Mouse (Mus musculus) midbrain, embryonic 15.5 days (tissue): ENCODE results near the gene Actb. TPM values are rescaled to one million over a fixed set of nuclear protein-coding genes. Genes with fewer than 3 reads are reported as not detected.
"Not testable (repeated sequence)": the region's sequence is repeated elsewhere in the genome, so short reads cannot be mapped to it uniquely, and the experiment has no call there.

Source experiments
- ATAC-seq: fragments of 200-750 bp; cut with Nextera tagmentation; replicated peaks from 2 replicates; pipeline ENCODE4 v1.8.0; 2017; ENCODE audit warnings: moderate TSS enrichment
- H3K27ac ChIP-seq: fragments of 300-500 bp; sonication (generic); 2 replicates; pipeline ENCODE4 v1.5.1; 2015; ENCODE audit warnings: mild to moderate bottlenecking, inconsistent platforms
- H3K27me3 ChIP-seq: fragments of 300-500 bp; sonication (generic); replicated peaks from 2 replicates; pipeline ENCODE4 v1.6.1; 2015; ENCODE audit warnings: inconsistent platforms
- H3K36me3 ChIP-seq: fragments of 300-500 bp; sonication (generic); replicated peaks from 2 replicates; pipeline ENCODE4 v1.6.1; 2015; ENCODE audit warnings: inconsistent platforms
- H3K4me1 ChIP-seq: fragments of 300-500 bp; sonication (generic); 2 replicates; pipeline ENCODE4 v1.6.1; 2015; ENCODE audit warnings: inconsistent platforms
- H3K4me2 ChIP-seq: fragments of 300-500 bp; sonication (generic); 2 replicates; pipeline ENCODE4 v1.6.1; 2015; ENCODE audit warnings: inconsistent platforms, mild to moderate bottlenecking, moderate library complexity
- H3K4me3 ChIP-seq: fragments of 300-500 bp; sonication (generic); 2 replicates; pipeline ENCODE4 v1.5.1; 2015; ENCODE audit warnings: mild to moderate bottlenecking, inconsistent platforms
- H3K9ac ChIP-seq: fragments of 300-500 bp; sonication (generic); 2 replicates; pipeline ENCODE4 v1.6.1; 2015; ENCODE audit warnings: mild to moderate bottlenecking, inconsistent platforms
- H3K9me3 ChIP-seq: fragments of 300-500 bp; sonication (generic); 2 replicates; pipeline ENCODE4 v1.6.1; 2016; ENCODE audit warnings: inconsistent platforms
- WGBS: fragments of 180-500 bp; shearing (Covaris S2); methylation state at CpG from one replicate; pipeline ENCODE4 v1.1.7; 2015; ENCODE audit warnings: mixed read lengths; 5-methylcytosine and 5-hydroxymethylcytosine counted together
- polyA plus RNA-seq: library from polyadenylated mRNA; unstranded; fragments of >200 nt; fragmentation: Nextera tagmentation; extraction: Ambion mirVana; gene quantifications from 2 replicates; pipeline ENCODE4 v1.2.1, GENCODE M21; 2015

The Actb gene
- polyA plus RNA-seq, 1 experiment from 2014 or later: 14,272 TPM

DNA sequence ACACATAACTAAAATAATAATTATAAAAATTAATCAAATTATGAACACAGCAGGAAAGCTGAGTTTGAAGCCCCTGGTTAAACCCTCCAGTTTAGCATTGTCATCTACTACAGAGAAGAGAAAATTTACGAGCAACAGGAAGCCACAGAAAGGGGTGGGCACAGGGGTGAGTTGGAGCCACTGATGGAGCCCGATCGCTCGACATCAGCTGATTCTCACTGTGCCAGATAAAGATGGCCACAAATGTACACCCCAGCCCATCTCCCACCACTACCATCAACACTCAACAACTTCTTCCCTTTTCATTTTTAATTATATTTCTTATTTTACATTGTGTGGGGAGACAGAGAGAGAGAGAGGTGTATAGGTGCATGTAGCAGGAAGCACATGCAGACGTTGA, 9.8 kb downstream of the Actb start:
- H3K9ac ChIP-seq: no peak overlapping the region
- no peaks in the 10 kb centered on the region for H3K27me3 ChIP-seq
- H3K27ac ChIP-seq: no peak overlapping the region
- no peak overlapping the region for H3K4me2 ChIP-seq
- 89% methylated on average over 5 of the region's 5 CpGs for WGBS
- no peak for ATAC-seq
- no peak overlapping the region for H3K4me3 ChIP-seq
- peaks cover 17% of the 10 kb centered on the region for H3K36me3 ChIP-seq
- peaks cover 26% of the 10 kb centered on the region for H3K4me1 ChIP-seq
- H3K9me3 ChIP-seq: no peaks in the 10 kb centered on the region

DNA sequence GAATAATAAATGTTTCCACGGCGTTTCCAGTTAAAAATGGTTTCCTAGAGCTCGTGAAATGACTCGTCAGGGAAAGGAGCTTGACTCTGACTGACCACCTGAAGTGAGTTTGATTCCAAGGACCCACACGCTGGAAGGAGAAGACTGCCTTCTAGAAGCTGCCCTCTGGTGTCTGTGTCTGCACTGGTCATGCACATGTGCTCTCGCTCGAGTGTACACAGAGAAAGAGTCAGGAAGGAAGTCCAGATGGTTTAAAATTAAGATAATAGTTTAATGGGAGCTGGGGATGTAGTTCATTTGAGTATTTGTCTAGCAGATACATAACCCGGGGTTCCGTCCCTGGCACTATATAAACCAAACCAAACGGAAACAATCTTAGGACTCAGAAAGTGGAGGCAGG, 10.4 kb downstream of the Actb start:
- no peak for ATAC-seq
- H3K36me3 ChIP-seq: peaks cover 12% of the 10 kb centered on the region
- no peak overlapping the region for H3K4me3 ChIP-seq
- H3K4me2 ChIP-seq: peak overlapping the region; percentile 78; the same call in 1 of the 2 replicates
- no peak overlapping the region for H3K9ac ChIP-seq
- no peaks in the 10 kb centered on the region for H3K9me3 ChIP-seq
- no peaks in the 10 kb centered on the region for H3K27me3 ChIP-seq
- H3K27ac ChIP-seq: no peak overlapping the region
- H3K4me1 ChIP-seq: peaks cover 22% of the 10 kb centered on the region
- WGBS: 83% methylated on average over 10 of the region's 10 CpGs

DNA sequence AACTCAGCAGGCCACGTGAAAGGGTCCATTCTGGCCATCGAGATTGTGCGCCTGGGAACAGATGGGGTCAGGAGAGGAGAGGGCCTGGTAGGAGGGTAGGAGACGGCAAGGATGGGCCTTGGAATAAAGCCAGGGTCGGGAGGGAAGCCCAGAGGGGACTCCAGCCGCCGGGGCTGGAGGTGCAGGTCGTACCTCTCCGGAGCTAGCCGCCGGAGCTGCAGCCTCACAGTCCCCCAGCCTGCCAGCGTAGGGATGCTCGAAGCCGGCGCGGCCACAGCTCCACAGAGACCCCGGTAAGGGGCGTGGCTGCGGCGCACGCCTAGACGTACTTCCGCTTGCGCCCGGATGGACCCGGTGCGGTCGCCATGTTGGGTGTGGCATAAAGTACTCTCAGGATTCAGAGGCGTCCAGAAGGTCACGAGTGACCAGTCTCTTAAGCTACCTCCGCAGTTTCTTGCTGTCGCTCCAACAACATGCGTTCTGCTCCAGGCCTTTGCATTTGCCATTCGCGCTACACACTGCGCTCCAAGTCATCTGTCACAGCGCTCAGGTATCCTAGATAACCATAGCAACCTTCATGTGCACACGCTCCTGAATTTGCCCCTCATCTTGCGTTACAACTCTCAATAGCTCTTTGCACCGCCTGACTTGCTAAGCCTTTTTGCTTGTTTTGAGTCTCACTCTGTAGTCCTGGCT, 11.5 kb downstream of the Actb start, which contains the start of gene Fbxl18:
Gene Fbxl18, minus strand, starts transcription at position 504 of the 696 bp plus-strand sequence.
- WGBS: under 1% methylated on average over 40 of the region's 40 CpGs
- H3K4me2 ChIP-seq: peak within 1 kb of the TSS; percentile 78
- H3K27ac ChIP-seq: peak within 1 kb of the TSS; percentile 74
- H3K4me1 ChIP-seq: peaks cover 22% of the 10 kb centered on the region
- ATAC-seq: peak; percentile 95
- peak within 1 kb of the TSS; percentile 55 for H3K4me3 ChIP-seq
- H3K36me3 ChIP-seq: peaks cover 3% of the 10 kb centered on the region; the same call in 1 of the 2 replicates
- H3K27me3 ChIP-seq: no peaks in the 10 kb centered on the region
- H3K9me3 ChIP-seq: no peaks in the 10 kb centered on the region
- H3K9ac ChIP-seq: peak within 1 kb of the TSS; percentile 71

GRCm38 (mm10) chr5:142891396-142891795, 15.2 kb downstream of the Actb start:
- no peak overlapping the region for H3K9ac ChIP-seq
- 80% methylated on average over 6 of the region's 6 CpGs for WGBS
- ATAC-seq: no peak

DNA sequence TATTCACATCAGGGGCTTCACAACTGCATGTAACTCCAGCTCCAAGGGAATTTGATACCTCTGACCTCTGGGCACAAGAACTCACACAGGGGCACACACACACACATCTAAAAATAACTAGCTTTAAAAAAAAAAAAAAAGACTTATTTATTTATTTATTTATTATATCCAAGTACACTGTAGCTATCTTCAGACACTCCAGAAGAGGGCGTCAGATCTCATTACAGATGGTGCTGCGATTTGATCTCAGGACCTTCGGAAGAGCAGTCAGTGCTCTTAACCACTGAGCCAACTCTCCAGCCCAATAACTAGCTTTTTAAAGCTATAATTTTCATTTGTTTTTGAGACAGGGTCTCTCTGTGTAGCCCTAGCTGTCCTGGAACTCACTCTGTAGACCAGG, 19.0 kb downstream of the Actb start:
- 88% methylated on average over 3 of the region's 3 CpGs for WGBS
- not testable (repeated sequence) for H3K9me3 ChIP-seq, H3K27me3 ChIP-seq, H3K27ac ChIP-seq, H3K4me2 ChIP-seq, H3K4me3 ChIP-seq, H3K9ac ChIP-seq, ATAC-seq, H3K4me1 ChIP-seq
- H3K36me3 ChIP-seq: peaks cover 22% of the 10 kb centered on the region

More at GRCm38 (mm10) chr5:142891396-142891795, 15.2 kb downstream of the Actb start:
- Histone ChIP-seq H3K4me3 (no peak overlapping the region), H3K4me2 (no peak overlapping the region), H3K27me3 (no peaks in the 10 kb centered on the region), H3K4me1 (peaks cover 22% of the 10 kb centered on the region), H3K9me3 (no peaks in the 10 kb centered on the region), H3K27ac (no peak overlapping the region), H3K36me3 (peaks cover 2% of the 10 kb centered on the region)

DNA sequence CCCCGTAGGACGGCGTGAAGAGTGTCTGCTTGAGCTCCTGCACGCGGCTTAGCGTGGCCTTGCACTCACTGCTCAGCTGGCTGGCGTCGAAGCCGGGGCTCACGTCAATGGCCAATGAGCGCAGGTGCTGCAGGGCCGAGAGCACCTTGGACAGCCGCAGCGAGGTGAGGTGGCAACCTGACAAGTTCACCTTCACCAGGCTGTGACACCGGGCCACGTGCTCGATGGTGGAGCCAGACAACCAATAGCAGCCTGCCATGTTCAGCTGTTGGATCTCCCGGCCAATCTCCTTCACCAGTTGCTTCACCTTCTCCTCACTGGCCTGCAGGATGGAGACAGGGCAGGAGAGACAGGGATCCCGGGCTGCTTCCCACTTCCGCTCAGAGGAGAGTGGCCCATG, 19.8 kb downstream of the Actb start:
- peaks cover 3% of the 10 kb centered on the region for H3K4me1 ChIP-seq
- H3K27ac ChIP-seq: no peak overlapping the region
- H3K4me3 ChIP-seq: no peak overlapping the region
- H3K9ac ChIP-seq: no peak overlapping the region
- 95% methylated on average over 20 of the region's 20 CpGs for WGBS
- H3K9me3 ChIP-seq: no peaks in the 10 kb centered on the region
- no peak for ATAC-seq
- H3K4me2 ChIP-seq: no peak overlapping the region
- peaks cover 22% of the 10 kb centered on the region for H3K36me3 ChIP-seq
- H3K27me3 ChIP-seq: no peaks in the 10 kb centered on the region

DNA sequence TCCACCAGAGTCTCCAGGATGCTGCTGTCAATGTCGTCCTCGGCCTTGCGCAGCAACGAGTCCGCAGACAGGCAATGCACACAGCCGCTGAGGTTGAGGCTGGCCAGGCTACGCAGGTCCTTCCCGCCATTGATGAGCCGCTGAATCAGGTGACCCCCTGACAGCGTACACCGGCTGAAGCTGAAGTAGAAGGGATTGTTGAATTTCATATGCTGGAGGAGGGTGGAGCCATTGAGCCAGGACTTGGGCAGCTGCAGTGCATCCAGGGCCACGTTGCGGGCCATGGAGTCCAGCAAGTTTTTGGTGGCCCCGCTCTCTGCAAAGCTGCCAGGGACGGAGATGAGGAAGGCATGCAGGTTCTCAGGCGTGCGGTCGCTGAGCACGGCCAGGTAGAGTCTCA, 20.4 kb downstream of the Actb start:
- H3K9me3 ChIP-seq: no peaks in the 10 kb centered on the region
- no peaks in the 10 kb centered on the region for H3K27me3 ChIP-seq
- H3K27ac ChIP-seq: no peak overlapping the region
- 97% methylated on average over 19 of the region's 19 CpGs for WGBS
- no peak overlapping the region for H3K4me3 ChIP-seq
- peaks cover 22% of the 10 kb centered on the region for H3K36me3 ChIP-seq
- peaks cover 9% of the 10 kb centered on the region for H3K4me1 ChIP-seq
- H3K4me2 ChIP-seq: no peak overlapping the region
- no peak for ATAC-seq
- H3K9ac ChIP-seq: no peak overlapping the region

GRCm38 (mm10) chr5:142882471-142882870, 24.1 kb downstream of the Actb start:
- Histone ChIP-seq H3K4me2 (no peak overlapping the region), H3K4me3 (no peak overlapping the region), H3K27me3 (no peaks in the 10 kb centered on the region), H3K36me3 (peaks cover 27% of the 10 kb centered on the region), H3K27ac (no peak overlapping the region), H3K9me3 (no peaks in the 10 kb centered on the region), H3K4me1 (peaks cover 26% of the 10 kb centered on the region), H3K9ac (no peak overlapping the region)
- WGBS: 93% methylated on average over 11 of the region's 11 CpGs
- ATAC-seq: no peak

DNA sequence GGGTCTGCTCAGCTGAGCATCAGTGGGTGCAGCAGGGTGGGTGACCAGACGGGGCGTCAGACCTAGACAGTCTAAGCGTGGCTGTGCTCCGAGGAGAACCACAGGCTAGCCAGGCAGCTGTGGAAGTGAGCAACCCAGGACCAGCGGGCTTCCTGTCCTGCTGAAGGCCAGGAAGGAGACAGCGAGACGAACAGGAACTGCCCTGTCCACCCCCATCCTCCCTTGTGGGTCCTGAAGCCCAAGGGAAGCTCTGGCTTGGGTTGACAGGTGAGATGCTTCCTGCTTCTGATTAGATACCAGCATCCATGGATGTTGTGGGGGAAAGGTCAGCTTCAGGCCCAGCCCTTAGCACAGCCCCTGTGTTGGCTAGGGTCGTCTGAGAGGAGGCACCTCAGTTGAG, 24.6 kb downstream of the Actb start:
- peaks cover 28% of the 10 kb centered on the region for H3K4me1 ChIP-seq
- no peaks in the 10 kb centered on the region for H3K27me3 ChIP-seq
- peak overlapping the region; percentile 69 for H3K27ac ChIP-seq
- H3K4me3 ChIP-seq: no peak overlapping the region
- 86% methylated on average over 8 of the region's 8 CpGs for WGBS
- H3K36me3 ChIP-seq: peaks cover 27% of the 10 kb centered on the region
- no peak overlapping the region for H3K4me2 ChIP-seq
- H3K9ac ChIP-seq: no peak overlapping the region
- no peak for ATAC-seq
- no peaks in the 10 kb centered on the region for H3K9me3 ChIP-seq

- ATAC-seq: no peak
- H3K4me1 ChIP-seq: peaks cover 28% of the 10 kb centered on the region
- H3K27me3 ChIP-seq: no peaks in the 10 kb centered on the region
- peak overlapping the region; percentile 69 for H3K27ac ChIP-seq
- H3K9ac ChIP-seq: peak overlapping the region; percentile 20
- WGBS: 23% methylated on average over 13 of the region's 13 CpGs
- no peaks in the 10 kb centered on the region for H3K9me3 ChIP-seq
- H3K36me3 ChIP-seq: peaks cover 21% of the 10 kb centered on the region
- no peak overlapping the region for H3K4me3 ChIP-seq
- peak overlapping the region; percentile 14; the same call in 1 of the 2 replicates for H3K4me2 ChIP-seq
Measured at GRCm38 (mm10) chr5:142880806-142881516, 25.6 kb downstream of the Actb start.

- Histone ChIP-seq H3K27ac (peak overlapping the region; percentile 69; the same call in 1 of the 2 replicates), H3K36me3 (peaks cover 13% of the 10 kb centered on the region), H3K9ac (no peak overlapping the region), H3K27me3 (no peaks in the 10 kb centered on the region), H3K9me3 (no peaks in the 10 kb centered on the region), H3K4me3 (no peak overlapping the region), H3K4me1 (peaks cover 28% of the 10 kb centered on the region), H3K4me2 (no peak overlapping the region)
- 80% methylated on average over 6 of the region's 6 CpGs for WGBS
- ATAC-seq: no peak
Measured at GRCm38 (mm10) chr5:142880246-142880645, 26.3 kb downstream of the Actb start.

GRCm38 (mm10) chr5:142879318-142880175, 27.0 kb downstream of the Actb start:
- WGBS: 67% methylated on average over 8 of the region's 8 CpGs
- H3K36me3 ChIP-seq: 0 out of 2 replicates have a peak, but pooled peaks cover 7% of the 10 kb centered on the region

More at GRCm38 (mm10) chr5:142879318-142880175, 27.0 kb downstream of the Actb start:
- Histone ChIP-seq H3K9ac (no peak overlapping the region), H3K4me2 (no peak overlapping the region), H3K27me3 (no peaks in the 10 kb centered on the region), H3K4me1 (peaks cover 28% of the 10 kb centered on the region), H3K4me3 (no peak overlapping the region), H3K9me3 (no peaks in the 10 kb centered on the region), H3K27ac (0 out of 2 replicates have a peak overlapping the region, but pooled peaks have one; percentile 69)
- ATAC-seq: peak; percentile 62
